Mouse (Mus musculus) kidney, adult 9 months (tissue): Measurements from ENCODE around the gene Phactr2.

ENCODE experiments used
- DNase-seq: peaks from one replicate; pipeline ENCODE4 v3.0.0; 2022

The Phactr2 gene

GRCm38 (mm10) chr10:13446791-13447249 is 27.4 kb downstream of the Phactr2 start:
- DNase-seq, result peak; percentile 98

GRCm38 (mm10) chr10:13444257-13444656 is 30.0 kb downstream of the Phactr2 start:
- peak; percentile 69 for DNase-seq

- DNase-seq, result no peak
Measured at GRCm38 (mm10) chr10:13443647-13444046, 30.6 kb downstream of the Phactr2 start.

GRCm38 (mm10) chr10:13440292-13440691 is 33.9 kb downstream of the Phactr2 start:
- DNase-seq, result peak; percentile 62

GRCm38 (mm10) chr10:13438118-13438821 is 35.9 kb downstream of the Phactr2 start:
- peak; percentile 91 for DNase-seq

GRCm38 (mm10) chr10:13437011-13437410 is 37.2 kb downstream of the Phactr2 start:
- DNase-seq, result no peak

- DNase-seq, result no peak
Measured at GRCm38 (mm10) chr10:13433016-13433415, 41.2 kb downstream of the Phactr2 start.

- DNase-seq, result no peak
Measured at GRCm38 (mm10) chr10:13431641-13432540, 42.3 kb downstream of the Phactr2 start.

GRCm38 (mm10) chr10:13429766-13430165 is 44.4 kb downstream of the Phactr2 start:
- peak; percentile 71 for DNase-seq

GRCm38 (mm10) chr10:13429240-13429639 is 45.0 kb downstream of the Phactr2 start:
- DNase-seq, result no peak

- no peak for DNase-seq
Measured at GRCm38 (mm10) chr10:13428536-13428935, 45.7 kb downstream of the Phactr2 start.

- peak; percentile 81 for DNase-seq
Measured at GRCm38 (mm10) chr10:13427599-13427998, 46.6 kb downstream of the Phactr2 start.

- DNase-seq, result no peak
Measured at GRCm38 (mm10) chr10:13425198-13425597, 49.0 kb downstream of the Phactr2 start.

- DNase-seq, result no peak
Measured at GRCm38 (mm10) chr10:13424508-13424907, 49.7 kb downstream of the Phactr2 start.

- DNase-seq, result no peak
Measured at GRCm38 (mm10) chr10:13424015-13424414, 50.2 kb downstream of the Phactr2 start.

- DNase-seq, result no peak
Measured at GRCm38 (mm10) chr10:13422121-13422520, 52.1 kb downstream of the Phactr2 start.

- DNase-seq, result no peak
Measured at GRCm38 (mm10) chr10:13419246-13419645, 55.0 kb downstream of the Phactr2 start.

GRCm38 (mm10) chr10:13415489-13416104 is 58.6 kb downstream of the Phactr2 start:
- DNase-seq, result no peak

- DNase-seq, result no peak
Measured at GRCm38 (mm10) chr10:13412202-13412923, 61.8 kb downstream of the Phactr2 start.

GRCm38 (mm10) chr10:13411056-13411455 is 63.2 kb downstream of the Phactr2 start:
- no peak for DNase-seq

- DNase-seq, result no peak
Measured at GRCm38 (mm10) chr10:13401971-13402370, 72.2 kb downstream of the Phactr2 start.

GRCm38 (mm10) chr10:13395753-13396152 is 78.5 kb downstream of the Phactr2 start:
- no peak for DNase-seq

- DNase-seq, result no peak
Measured at GRCm38 (mm10) chr10:13394000-13394399, 80.2 kb downstream of the Phactr2 start.
